Mouse (Mus musculus): ENCODE results near the gene Olfr683.
"Not testable (repeated sequence)": the region's sequence is repeated elsewhere in the genome, so short reads cannot be mapped to it uniquely, and the experiment has no call there.

Gene Olfr683

DNA sequence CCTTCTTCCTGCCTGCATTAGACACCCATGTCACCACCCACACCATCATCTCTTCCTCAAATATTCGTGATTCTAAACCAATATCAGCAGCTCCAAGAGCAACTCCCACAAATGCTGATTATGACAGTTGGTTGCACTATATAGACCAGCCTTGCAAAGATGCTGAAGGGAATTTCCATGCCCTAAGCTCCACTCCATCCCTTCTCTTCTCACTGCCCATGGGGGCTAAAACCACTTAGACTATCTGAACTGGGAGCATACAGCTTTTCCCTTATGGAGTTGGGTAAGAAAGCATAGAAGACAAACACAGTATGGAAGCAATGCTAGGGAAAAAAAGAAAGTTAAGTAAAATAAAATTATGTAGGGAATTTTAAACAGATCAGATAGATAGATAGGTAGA lies at the start of gene Olfr683:
Gene Olfr683, minus strand, starts transcription at position 101 of the 400 bp plus-strand sequence.
- no peak for DNase-seq (ENCODE audit: low read depth, low spot score)

DNA sequence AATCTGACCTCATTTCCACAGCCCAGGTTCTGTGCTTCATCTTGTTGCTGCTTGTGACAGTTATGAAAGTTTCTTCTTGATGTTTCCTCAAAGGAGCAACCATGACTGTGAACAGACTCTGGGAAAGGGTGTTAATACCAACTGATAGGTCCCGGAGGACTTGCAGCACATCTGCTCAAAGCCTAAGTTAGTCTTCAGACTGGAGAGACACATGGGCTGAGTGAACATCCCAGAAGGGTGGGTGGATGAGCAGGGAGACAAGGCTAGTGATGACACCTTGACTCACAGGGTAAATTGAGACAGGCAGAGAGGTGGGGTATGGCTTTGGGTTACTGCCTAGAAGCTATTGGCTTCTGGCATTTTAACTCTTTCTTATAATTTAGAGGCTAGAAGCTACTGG lies 39.1 kb upstream of the Olfr683 start, which contains the start of gene Olfr685:
Gene Olfr685, minus strand, starts transcription at position 101 of the 400 bp plus-strand sequence.
- DNase-seq (ENCODE audit: low read depth, low spot score), result no peak

DNA sequence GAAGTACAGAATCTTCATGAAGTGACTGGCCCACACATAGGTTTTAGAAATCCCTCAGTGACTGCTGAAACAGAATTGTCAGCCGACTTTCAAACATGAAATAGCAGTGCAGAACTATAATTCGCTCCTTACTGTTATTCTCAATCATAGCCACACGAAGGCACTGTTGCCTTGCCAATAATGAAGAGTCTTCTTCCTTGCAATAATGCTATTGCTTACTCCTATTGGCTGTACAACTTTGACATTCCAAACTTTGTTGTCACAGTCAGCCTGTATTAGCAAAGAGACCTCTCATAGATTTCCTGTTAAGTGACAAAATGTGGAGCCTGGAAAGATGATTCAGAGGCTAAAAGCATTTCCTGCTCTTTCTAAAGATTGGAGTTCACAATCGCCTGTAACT lies 24.0 kb upstream of the Olfr683 start:
- no peak for DNase-seq (ENCODE audit: low read depth, low spot score)

DNA sequence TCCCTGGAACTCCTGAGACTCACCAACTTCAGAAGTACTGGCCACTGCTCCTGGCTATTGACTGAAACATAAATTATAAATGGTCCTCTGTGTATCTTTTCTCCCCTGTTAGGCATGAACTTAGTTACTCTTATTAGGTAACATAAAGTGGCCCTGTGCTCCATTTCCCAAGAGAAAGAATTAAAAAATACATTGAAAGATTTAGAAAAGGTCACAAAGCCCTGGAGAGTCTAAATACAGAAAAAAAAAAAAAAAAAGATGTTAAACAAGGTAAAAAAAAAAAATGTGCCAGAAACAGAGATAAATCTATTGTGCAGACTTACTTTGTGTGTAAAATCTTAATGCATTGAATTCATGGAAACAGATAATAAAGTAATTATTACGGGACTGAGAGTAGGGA lies 16.7 kb upstream of the Olfr683 start, which contains the start of gene Olfr684:
Gene Olfr684, minus strand, starts transcription at position 101 of the 400 bp plus-strand sequence.
- DNase-seq (ENCODE audit: low read depth, low spot score), result no peak

DNA sequence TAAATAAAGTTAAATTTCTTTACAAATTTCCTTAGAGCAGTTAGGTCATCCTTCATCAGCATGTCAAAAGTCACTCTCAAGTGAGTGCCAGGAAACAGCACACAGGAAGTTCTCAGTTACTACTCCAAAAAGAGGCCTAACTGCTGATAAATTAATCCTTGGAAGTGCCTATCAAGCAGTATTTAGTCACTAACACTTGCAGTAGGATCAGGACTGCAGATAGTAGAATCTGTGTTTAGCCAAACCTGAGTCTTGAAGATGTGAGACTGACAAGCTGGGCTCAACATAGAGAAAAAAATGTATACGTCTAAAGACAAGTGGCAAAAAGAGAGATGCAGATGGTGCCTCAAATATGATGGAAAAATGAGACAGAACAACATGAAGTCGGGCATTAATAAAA lies 5.5 kb downstream of the Olfr683 start:
- DNase-seq (ENCODE audit: low read depth, low spot score), result no peak

DNA sequence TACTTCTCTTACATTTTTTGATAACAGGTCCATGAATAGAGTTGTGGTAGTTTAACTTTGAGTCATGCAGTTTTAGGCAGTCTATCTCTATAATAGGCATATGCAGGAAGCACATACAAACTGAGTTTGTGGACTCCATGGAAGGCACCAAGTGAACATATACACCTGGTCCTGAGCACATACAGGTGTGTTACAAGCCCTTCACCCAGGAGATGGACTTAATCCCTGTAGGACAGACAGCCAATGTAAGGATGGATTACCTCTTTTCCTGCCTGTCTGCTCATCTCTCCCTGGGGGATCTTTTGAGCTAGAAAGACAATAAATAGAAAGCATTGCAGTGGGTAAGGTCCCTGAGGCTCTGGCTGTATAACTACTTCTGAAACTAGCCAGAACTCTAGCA lies 30.3 kb downstream of the Olfr683 start, which contains the start of gene Olfr681:
Gene Olfr681, plus strand, starts transcription at position 301 of the 400 bp plus-strand sequence.
- DNase-seq (ENCODE audit: low read depth, low spot score), result no peak

DNA sequence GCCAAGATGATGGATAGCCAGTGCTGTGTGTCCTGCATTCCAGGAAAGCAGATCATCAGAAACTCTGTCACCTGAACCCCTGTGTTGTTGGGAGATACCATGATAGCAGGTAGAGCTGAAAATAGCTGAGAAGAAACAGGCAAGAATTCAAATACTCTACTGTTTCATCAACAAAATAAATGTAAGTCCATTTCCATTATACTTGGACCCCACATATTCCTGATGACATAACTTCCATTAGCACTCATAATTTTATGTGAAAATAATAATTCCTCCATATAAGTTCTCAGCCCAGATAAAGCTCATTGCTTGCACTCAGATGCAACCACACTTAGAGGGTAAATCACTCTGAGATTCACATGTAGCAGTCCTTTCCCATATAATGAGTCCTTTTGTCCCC lies 54.1 kb downstream of the Olfr683 start, which contains the start of gene Olfr680-ps1:
Gene Olfr680-ps1, minus strand, starts transcription at position 101 of the 400 bp plus-strand sequence.
- DNase-seq (ENCODE audit: low read depth, low spot score), result not testable (repeated sequence)
